Mouse (Mus musculus) mouse trophoblast stem cell (cell line): Measurements from ENCODE around the gene Zfp110.

ENCODE experiments used
- in situ Hi-C, 2 experiments: fragments of 300-500 bp; cut with MseI, MboI; formaldehyde crosslinking; loops; 2 replicates in 1 of 2; 3 replicates in 1 of 2; pipeline ENCODE4 v1.15.1; 2025

Gene Zfp110

DNA sequence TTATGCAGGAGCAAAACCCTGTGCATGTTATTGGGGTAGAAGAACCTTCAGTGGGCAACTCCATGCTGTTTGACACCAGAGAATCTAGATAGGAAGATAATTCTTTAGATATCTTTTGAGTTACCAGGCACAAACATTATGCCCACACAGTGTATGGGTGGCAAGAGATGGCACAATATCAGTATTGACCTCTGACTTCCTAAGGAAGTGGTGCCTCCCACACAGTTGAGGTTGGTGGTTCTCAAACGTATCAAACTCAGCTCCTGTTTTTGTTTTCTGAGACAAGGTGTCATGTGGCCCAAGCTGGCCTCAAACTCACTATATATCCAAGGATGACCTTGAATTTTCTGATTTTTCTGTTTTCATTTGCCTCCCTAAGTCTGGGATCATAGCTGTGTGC is 56.8 kb downstream of the Zfp110 start:
- in situ Hi-C loops: no loop called here

DNA sequence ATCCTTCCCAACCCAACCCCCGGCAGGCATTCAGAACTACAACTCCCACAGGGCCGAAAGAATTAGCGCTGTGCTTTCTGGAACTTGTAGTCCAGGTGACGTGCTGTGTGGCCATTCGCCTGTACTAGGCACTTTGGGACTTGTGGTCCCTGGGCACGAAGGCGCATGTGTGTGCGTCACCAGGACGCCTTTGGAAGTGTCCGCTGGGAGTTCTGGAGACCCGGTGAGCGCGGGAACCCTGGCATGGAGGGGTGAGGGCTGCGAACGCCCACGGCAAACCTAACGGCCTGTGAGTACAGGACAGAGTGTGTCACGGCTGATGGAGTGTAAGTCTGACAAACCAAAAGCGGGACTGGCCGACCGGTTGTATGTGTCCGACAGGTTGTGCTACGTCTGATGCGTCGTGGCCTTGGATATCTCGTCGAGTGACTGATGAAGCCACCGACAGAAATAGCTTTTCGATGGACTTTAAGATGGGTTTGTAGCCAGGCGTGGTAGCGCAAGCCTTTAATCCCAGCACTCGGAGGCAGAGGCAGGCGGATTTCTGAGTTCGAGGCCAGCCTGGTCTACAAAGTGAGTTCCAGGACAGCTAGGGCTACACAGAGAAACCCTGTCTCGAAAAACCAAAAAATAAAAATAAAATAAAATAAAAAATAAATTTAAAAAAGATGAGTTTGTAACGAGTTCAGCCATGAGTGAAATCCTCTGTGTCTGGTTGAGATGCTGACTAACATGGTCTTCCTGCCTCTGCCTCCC is 63.3 kb downstream of the Zfp110 start, which contains the start of gene Zscan22:
TSS of gene Zscan22 (plus strand) at position 161 of the 756 bp plus-strand sequence.
- in situ Hi-C loops: no loop called here
